Comparison of ENCODE assay signal across 12 mouse cellular contexts in genomic region chr8:81815551-81815950, GRCm38 (mm10).
"Had no signal": no experiment of that assay in that cellular context is flagged by ENCODE, and none has a peak within 500 bp of the region (broad histone marks: within the 10 kb centered on the region; RNA-seq: fewer than 3 reads in every experiment).

No protein-coding gene starts in this region.

- H3K9ac ChIP-seq: kidney, embryonic 15.5 days; limb, embryonic 15.5 days; liver, embryonic 12.5 days; lung, embryonic 15.5 days; neural tube, embryonic 15.5 days had no signal

- H3K27ac ChIP-seq: kidney, embryonic 15.5 days; limb, embryonic 15.5 days; liver, embryonic 12.5 days; lung, embryonic 15.5 days; neural tube, embryonic 15.5 days; stomach, postnatal 0 days had no signal

- H3K36me3 ChIP-seq: kidney, embryonic 15.5 days; limb, embryonic 15.5 days; liver, embryonic 12.5 days; lung, embryonic 15.5 days; midbrain, embryonic 10.5 days; neural tube, embryonic 15.5 days had no signal

- H3K4me1 ChIP-seq: liver, embryonic 12.5 days had no signal

- H3K9me3 ChIP-seq: kidney, embryonic 15.5 days; limb, embryonic 15.5 days; liver, embryonic 12.5 days; lung, embryonic 15.5 days; midbrain, embryonic 10.5 days; neural tube, embryonic 15.5 days had no signal

- H3K27me3 ChIP-seq: kidney, embryonic 15.5 days; limb, embryonic 15.5 days; liver, embryonic 12.5 days; lung, embryonic 15.5 days; neural tube, embryonic 15.5 days had no signal

- H3K4me3 ChIP-seq: kidney, embryonic 15.5 days; limb, embryonic 15.5 days; liver, embryonic 12.5 days; lung, embryonic 15.5 days; midbrain, embryonic 10.5 days; myocyte; neural tube, embryonic 15.5 days had no signal

- ATAC-seq: liver, embryonic 12.5 days had no signal

- DNase-seq: kidney, postnatal 14 days; lung, postnatal 14 days; midbrain, embryonic 14.5 days; thymus, postnatal 4 days had no signal

- H3K4me2 ChIP-seq: kidney, embryonic 15.5 days; limb, embryonic 15.5 days; liver, embryonic 12.5 days; lung, embryonic 15.5 days; neural tube, embryonic 15.5 days had no signal
